Mouse (Mus musculus) limb, embryonic 15.5 days (tissue): ENCODE results near the gene H6pd. TPM values are rescaled to one million over a fixed set of nuclear protein-coding genes. Genes with fewer than 3 reads are reported as not detected.

ENCODE experiments used
- ATAC-seq: fragments of 200-750 bp; cut with Nextera tagmentation; 2 replicates; pipeline ENCODE4 v1.8.0; 2017; ENCODE audit warnings: low read depth, moderate TSS enrichment; ENCODE audit not compliant: insufficient number of reproducible peaks, low FRiP score, low TSS enrichment
- H3K27ac ChIP-seq: fragments of 300-500 bp; sonication (generic); 2 replicates; pipeline ENCODE4 v1.5.1; 2015; ENCODE audit warnings: moderate library complexity, mild to moderate bottlenecking, inconsistent platforms
- H3K27me3 ChIP-seq: fragments of 300-500 bp; sonication (generic); 2 replicates; pipeline ENCODE4 v1.6.1; 2015; ENCODE audit warnings: inconsistent platforms
- H3K36me3 ChIP-seq: fragments of 300-500 bp; sonication (generic); 2 replicates; pipeline ENCODE4 v1.6.1; 2015; ENCODE audit warnings: inconsistent platforms
- H3K4me1 ChIP-seq: fragments of 300-500 bp; sonication (generic); 2 replicates; pipeline ENCODE4 v1.6.1; 2015; ENCODE audit warnings: inconsistent platforms
- H3K4me2 ChIP-seq: fragments of 300-500 bp; sonication (generic); 2 replicates; pipeline ENCODE4 v1.6.1; 2015; ENCODE audit warnings: mild to moderate bottlenecking, inconsistent platforms
- H3K4me3 ChIP-seq: fragments of 300-500 bp; sonication (generic); 2 replicates; pipeline ENCODE4 v1.5.1; 2015; ENCODE audit warnings: mild to moderate bottlenecking, inconsistent platforms
- H3K9ac ChIP-seq: fragments of 300-500 bp; sonication (generic); 2 replicates; pipeline ENCODE4 v1.6.1; 2015; ENCODE audit warnings: inconsistent platforms
- H3K9me3 ChIP-seq: fragments of 300-500 bp; sonication (generic); 2 replicates; pipeline ENCODE4 v1.6.1; 2016; ENCODE audit warnings: inconsistent platforms
- WGBS: fragments of 180-500 bp; shearing (Covaris S2); methylation state at CpG from one replicate; pipeline ENCODE4 v1.1.7; 2015; 5-methylcytosine and 5-hydroxymethylcytosine counted together
- polyA plus RNA-seq: library from polyadenylated mRNA; unstranded; fragments of >200 nt; fragmentation: Nextera tagmentation; extraction: Ambion mirVana; gene quantifications from 2 replicates; pipeline ENCODE4 v1.2.1, GENCODE M21; 2015

H6pd gene
- polyA plus RNA-seq, 1 experiment from 2014 or later = 13.4 TPM

DNA sequence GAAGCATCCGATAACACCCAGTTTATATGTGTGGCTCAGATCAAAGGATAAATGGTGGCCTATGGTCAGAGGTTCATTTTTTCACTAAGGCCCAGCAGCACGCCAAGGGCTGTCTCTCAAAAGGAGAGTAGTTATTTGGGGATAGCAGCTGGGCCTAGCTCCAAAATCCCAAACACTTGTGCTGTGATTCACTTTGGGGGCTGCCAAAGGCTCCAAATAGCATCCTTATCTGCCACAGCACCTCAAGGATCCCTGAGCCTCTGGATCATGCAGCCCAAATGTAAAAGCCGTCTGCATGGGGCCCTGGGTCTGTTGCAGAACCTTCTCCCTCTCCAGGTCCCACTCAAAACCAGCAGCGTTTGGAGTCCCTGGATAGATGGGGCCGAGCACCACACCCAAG, 60.7 kb downstream of the H6pd start:
- Histone ChIP-seq H3K9ac (no peak overlapping the region), H3K4me1 (peaks cover 89% of the 10 kb centered on the region), H3K27me3 (no peaks in the 10 kb centered on the region; the same call in 1 of the 2 replicates), H3K27ac (no peak overlapping the region), H3K4me2 (no peak overlapping the region), H3K36me3 (no peaks in the 10 kb centered on the region), H3K4me3 (no peak overlapping the region), H3K9me3 (no peaks in the 10 kb centered on the region)
- WGBS = 70% methylated on average over 5 of the region's 5 CpGs
- ATAC-seq = no peak

DNA sequence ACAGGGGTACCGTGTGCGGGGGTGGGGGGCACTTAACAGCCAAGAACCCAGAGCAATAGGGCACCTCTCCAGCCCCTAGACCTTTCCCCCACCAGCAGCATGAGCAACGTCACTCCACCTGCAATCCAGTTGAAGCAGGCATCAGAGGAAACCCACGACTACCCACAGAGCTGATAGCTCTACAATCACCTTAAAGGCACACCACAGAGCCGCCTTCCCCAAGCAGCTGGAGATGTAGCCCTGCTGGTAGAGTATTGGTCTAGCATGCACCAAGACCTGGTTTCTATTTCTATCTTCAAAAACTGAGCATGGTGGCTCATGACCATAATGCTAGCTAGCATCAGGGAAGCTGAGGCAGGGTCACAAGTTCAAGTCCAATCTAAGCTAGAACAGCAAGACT, 61.4 kb downstream of the H6pd start:
- H3K27me3 ChIP-seq = no peaks in the 10 kb centered on the region; the same call in 1 of the 2 replicates
- 82% methylated on average over 5 of the region's 5 CpGs for WGBS
- H3K9ac ChIP-seq = no peak overlapping the region
- no peak overlapping the region for H3K27ac ChIP-seq
- ATAC-seq = no peak
- no peaks in the 10 kb centered on the region for H3K36me3 ChIP-seq
- no peak overlapping the region for H3K4me2 ChIP-seq
- peaks cover 89% of the 10 kb centered on the region for H3K4me1 ChIP-seq
- H3K4me3 ChIP-seq = no peak overlapping the region
- no peaks in the 10 kb centered on the region for H3K9me3 ChIP-seq

DNA sequence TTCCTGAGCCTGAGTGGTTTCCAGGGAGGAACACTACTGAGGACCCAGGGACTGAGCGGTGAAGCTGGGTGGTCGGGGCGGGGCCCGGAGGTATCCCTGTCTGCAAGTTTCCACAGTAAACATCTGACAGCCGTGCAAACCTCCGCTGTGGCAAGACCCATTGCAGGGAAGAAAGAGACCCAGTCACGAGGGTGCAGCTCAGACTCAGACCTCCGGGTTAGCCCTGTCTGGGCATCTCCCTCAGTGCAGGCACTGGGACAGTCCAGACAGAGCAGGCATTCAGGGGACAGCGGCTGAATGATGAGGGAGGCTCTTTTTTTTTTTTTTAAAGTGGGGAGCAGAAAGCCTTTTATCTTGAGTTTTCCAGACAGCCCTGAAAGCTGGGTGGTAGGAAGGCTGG, 63.6 kb downstream of the H6pd start:
- no peak overlapping the region for H3K4me3 ChIP-seq

DNA sequence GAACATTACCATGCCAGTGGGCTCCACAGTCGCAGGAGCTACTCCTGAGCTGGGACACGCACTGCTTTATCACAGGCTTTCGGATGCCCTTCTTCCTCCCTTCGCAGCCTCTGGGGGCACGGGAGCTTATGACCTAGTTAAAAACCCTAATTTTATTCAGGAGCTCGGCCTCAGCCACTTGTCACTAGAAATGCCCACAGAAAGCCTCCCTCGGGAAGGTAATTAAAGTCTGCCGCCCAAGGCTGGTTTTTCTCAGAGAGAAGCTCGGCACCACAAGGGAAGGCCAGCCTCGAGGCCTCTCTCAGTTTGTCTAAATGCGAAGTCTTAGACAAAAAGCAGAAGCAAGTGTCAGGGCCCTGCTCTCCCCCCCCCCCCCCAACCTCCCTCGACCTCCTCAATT, 64.6 kb downstream of the H6pd start:
- Histone ChIP-seq H3K9ac (no peak overlapping the region), H3K27ac (peak overlapping the region; percentile 30; the same call in 1 of the 2 replicates), H3K4me1 (peaks cover 95% of the 10 kb centered on the region), H3K9me3 (no peaks in the 10 kb centered on the region), H3K27me3 (no peaks in the 10 kb centered on the region; the same call in 1 of the 2 replicates), H3K4me3 (no peak overlapping the region), H3K36me3 (no peaks in the 10 kb centered on the region), H3K4me2 (no peak overlapping the region)
- no peak for ATAC-seq
- 38% methylated on average over 12 of the region's 12 CpGs for WGBS

More for the DNA sequence above, 63.6 kb downstream of the H6pd start:
- H3K27ac ChIP-seq = 0 out of 2 replicates have a peak overlapping the region, but pooled peaks have one; percentile 30
- H3K36me3 ChIP-seq = no peaks in the 10 kb centered on the region
- WGBS = 36% methylated on average over 9 of the region's 9 CpGs
- H3K9me3 ChIP-seq = no peaks in the 10 kb centered on the region
- ATAC-seq = no peak; the same call in 1 of the 2 replicates
- no peak overlapping the region for H3K4me2 ChIP-seq
- H3K4me1 ChIP-seq = peaks cover 96% of the 10 kb centered on the region
- no peak overlapping the region for H3K9ac ChIP-seq
- H3K27me3 ChIP-seq = no peaks in the 10 kb centered on the region; the same call in 1 of the 2 replicates

DNA sequence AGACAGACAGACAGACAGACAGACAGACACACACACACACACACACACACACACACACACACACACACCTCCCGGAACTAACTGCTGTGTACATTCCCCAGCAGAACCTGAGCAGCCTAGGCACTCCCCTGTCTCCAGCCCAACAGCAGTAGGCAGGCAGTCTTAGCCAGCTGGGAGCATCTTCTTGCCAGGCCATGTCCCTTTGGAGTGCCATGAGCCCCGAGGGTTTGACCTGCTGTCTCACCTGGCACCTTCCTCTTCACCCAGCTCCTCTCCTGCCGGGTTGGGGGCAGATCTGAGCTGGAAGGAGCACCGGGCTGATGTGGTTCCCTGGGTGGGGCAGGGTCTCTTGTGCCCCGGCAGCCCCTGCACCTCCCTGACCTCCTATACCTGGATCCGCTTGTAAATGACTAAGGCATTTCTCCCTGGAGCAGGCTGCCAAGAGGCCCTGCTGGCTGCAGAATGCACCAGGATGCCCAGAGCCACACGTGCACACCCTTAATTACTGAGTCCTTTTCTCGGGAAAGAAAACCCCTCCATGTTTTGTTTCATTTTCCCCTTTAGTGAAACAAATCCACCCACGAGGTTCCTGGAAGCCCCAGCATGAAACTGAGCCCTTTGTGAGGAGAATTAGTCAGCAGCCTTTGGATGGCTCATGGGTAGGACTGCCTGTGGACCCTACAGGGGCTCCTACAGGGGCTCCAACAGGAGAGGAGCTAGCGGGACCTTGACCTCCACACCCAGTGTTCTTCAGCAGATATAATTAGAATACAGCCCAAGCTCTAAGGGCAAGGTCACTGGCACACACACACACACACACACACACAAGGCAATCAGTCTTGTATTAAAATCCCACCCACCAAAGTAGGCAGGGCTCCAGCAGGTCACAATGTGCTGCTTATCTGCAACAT, 65.7 kb downstream of the H6pd start:
- no peak for ATAC-seq
- H3K9ac ChIP-seq = no peak overlapping the region
- no peak overlapping the region for H3K4me2 ChIP-seq
- H3K4me1 ChIP-seq = peaks cover 94% of the 10 kb centered on the region
- no peaks in the 10 kb centered on the region for H3K36me3 ChIP-seq
- 31% methylated on average over 10 of the region's 10 CpGs for WGBS
- no peak overlapping the region for H3K4me3 ChIP-seq
- no peaks in the 10 kb centered on the region; the same call in 1 of the 2 replicates for H3K27me3 ChIP-seq
- H3K27ac ChIP-seq = no peak overlapping the region
- H3K9me3 ChIP-seq = no peaks in the 10 kb centered on the region

DNA sequence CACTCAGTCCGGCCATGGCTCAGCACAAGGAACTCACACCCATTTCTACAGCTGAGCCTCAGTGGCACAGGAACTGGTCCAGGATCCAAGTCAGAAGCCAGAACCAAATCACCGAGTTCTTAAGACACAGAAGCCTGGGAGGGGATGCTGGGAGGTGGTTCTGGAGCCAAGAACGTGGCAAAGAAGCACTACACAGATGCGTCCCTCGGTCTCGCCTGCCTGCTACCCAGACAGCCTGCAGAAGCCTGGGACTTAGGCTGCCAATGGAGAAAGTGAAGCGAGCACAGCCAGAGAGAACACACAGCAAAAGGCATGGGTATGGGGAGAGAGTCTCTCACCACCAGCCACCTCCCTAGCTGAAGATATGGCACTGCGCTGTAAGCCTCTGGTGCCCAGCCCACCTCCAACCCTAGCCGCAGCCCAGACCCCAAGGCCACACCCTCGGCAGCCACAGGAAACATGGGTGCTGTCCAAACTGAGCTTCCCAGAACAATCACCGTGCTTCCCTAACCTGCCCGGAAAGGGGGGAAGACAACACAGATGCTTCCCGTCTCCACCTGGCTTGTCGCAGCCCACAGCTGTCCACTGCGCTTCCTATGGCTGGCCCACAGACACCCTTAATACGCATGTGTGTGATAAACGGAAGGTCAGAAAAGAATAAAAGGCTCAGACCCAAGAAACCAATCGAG, 67.6 kb downstream of the H6pd start:
- Histone ChIP-seq H3K4me1 (peaks cover 86% of the 10 kb centered on the region), H3K36me3 (no peaks in the 10 kb centered on the region), H3K9ac (no peak overlapping the region), H3K27ac (no peak overlapping the region), H3K9me3 (no peaks in the 10 kb centered on the region), H3K4me2 (no peak overlapping the region), H3K27me3 (no peaks in the 10 kb centered on the region), H3K4me3 (no peak overlapping the region)
- WGBS = 73% methylated on average over 18 of the region's 18 CpGs
- ATAC-seq = no peak

DNA sequence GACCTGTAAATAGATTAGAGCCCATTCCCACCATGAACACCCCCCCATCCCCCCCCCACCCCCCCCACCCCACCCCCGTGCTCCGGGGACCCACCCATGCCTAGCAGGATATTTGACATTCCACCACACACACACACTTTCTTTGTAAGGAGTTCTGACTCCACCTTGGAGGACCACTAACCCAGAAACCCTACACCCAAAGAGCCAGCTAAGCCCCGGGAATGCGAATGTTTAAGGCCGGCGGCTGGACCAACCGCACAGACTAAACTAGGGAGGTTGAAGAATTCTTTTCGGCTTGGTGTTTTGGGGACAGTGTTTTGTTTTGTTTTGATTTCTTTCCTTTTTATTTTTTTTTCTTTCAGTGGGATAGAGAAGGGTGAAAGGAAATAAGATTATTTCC, 70.1 kb downstream of the H6pd start:
- Histone ChIP-seq H3K4me2 (no peak overlapping the region), H3K36me3 (no peaks in the 10 kb centered on the region), H3K9me3 (no peaks in the 10 kb centered on the region), H3K27me3 (no peaks in the 10 kb centered on the region), H3K4me3 (no peak overlapping the region), H3K27ac (no peak overlapping the region), H3K9ac (no peak overlapping the region; the same call in 1 of the 2 replicates), H3K4me1 (peaks cover 61% of the 10 kb centered on the region)
- WGBS = 20% methylated on average over 8 of the region's 8 CpGs
- ATAC-seq = peak; percentile 15; the same call in 1 of the 2 replicates

DNA sequence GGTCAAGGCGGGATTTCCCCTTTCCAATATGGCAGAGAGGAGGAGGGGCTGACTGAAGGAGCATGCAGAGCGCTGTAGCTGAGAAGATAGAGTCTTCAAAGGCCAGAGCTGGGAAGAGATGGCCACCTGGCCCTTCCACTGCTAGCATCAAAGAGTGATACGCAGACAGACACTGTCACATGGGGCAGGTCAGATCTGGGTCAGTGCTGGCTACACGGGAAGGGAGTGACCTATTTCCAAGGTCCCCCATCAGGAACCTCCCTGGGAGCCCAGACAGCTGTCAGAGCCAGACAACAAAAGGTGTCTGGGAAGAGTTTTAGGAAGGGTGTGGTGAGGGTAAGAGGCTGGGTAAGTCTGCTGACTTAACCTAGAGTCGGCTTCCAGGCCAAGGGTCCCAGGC, 71.9 kb downstream of the H6pd start:
- H3K4me1 ChIP-seq = peaks cover 43% of the 10 kb centered on the region
- no peaks in the 10 kb centered on the region for H3K27me3 ChIP-seq
- H3K27ac ChIP-seq = no peak overlapping the region
- H3K9ac ChIP-seq = no peak overlapping the region
- no peaks in the 10 kb centered on the region for H3K36me3 ChIP-seq
- H3K4me3 ChIP-seq = no peak overlapping the region
- WGBS = 53% methylated on average over 5 of the region's 5 CpGs
- no peak overlapping the region for H3K4me2 ChIP-seq
- no peak for ATAC-seq
- H3K9me3 ChIP-seq = no peaks in the 10 kb centered on the region

DNA sequence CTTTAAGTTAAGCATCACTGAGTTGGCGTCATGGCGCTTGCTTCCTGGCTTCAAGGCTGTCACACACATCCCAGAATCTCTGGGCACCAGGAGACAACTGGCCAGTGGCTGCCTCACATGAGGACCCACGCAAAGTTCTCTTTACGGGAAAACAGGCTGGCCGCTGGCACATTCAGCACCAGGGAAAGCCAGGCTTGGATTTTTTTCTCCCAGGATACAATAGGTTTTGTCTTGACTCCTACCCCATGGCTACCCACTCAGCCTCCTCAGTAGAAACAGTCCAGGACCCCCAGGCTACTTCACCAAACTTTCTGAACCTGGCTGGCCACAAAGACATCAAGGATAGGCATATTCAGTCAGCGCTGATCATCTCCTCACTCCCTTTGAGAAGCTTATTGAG, 73.4 kb downstream of the H6pd start:
- Histone ChIP-seq H3K27me3 (no peaks in the 10 kb centered on the region), H3K4me2 (no peak overlapping the region), H3K4me3 (no peak overlapping the region), H3K9me3 (no peaks in the 10 kb centered on the region), H3K4me1 (peaks cover 31% of the 10 kb centered on the region), H3K9ac (no peak overlapping the region), H3K27ac (no peak overlapping the region), H3K36me3 (no peaks in the 10 kb centered on the region)
- WGBS = 80% methylated on average over 6 of the region's 6 CpGs
- ATAC-seq = no peak

DNA sequence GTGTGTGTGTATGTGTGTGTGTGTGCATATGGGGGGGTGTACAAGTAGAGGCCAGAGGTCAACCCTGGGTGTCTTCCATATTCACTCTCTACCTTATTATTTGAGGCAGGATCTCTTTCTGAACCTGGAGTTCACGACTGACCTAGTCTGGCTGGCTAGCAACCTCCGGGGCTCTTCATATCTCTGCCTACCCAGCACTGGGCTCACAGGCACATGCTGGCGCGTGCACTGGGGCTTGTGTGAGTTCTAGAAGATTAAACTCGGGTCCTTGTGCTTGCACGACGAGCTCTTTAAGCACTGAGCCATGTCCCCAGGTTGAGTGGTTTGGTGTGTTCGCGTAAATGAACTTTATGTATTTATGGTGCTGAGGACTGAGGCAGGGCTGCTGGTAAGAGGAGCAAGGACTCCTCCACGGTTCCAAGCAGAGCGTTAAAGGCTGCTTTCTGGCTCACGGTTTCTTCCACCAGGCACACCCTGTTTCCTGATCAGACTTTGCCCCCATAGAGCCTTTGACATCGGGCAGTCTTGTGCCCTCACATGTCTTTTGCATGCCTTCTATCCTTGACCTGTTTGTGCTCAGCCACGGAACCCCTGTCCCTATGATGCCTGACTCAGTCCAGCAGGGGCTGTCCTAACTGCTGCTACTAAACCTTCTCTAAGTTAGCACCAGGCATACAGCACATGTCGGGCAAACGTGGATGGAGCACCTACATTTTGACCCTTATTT, 75.1 kb downstream of the H6pd start:
- H3K9ac ChIP-seq = no peak overlapping the region
- H3K4me1 ChIP-seq = peaks cover 17% of the 10 kb centered on the region
- WGBS = 84% methylated on average over 16 of the region's 16 CpGs
- ATAC-seq = no peak
- no peaks in the 10 kb centered on the region for H3K9me3 ChIP-seq
- no peaks in the 10 kb centered on the region for H3K27me3 ChIP-seq
- no peak overlapping the region for H3K4me2 ChIP-seq
- H3K4me3 ChIP-seq = no peak overlapping the region
- H3K27ac ChIP-seq = no peak overlapping the region
- no peaks in the 10 kb centered on the region for H3K36me3 ChIP-seq

DNA sequence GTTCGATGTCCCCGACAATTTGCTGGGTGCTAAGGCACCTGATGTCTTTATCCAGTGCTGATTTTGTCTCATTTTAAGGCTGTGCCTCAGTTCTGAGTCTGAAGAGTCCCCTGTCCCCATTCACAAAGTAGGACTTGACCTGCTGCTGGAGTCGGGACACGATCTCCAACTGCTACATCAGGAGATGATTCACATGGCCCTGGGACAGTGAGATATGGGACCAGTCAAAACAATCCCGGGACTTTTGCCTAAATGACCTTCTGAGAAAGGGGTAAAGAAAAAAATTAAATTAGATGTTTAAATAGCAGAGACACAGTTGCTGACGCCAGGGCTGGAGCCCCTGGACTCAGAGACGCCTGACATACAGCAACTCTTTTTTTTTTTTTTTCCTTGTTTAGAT, 75.8 kb downstream of the H6pd start:
- no peak for ATAC-seq
- Histone ChIP-seq H3K36me3 (no peaks in the 10 kb centered on the region), H3K4me2 (no peak overlapping the region), H3K27me3 (no peaks in the 10 kb centered on the region), H3K4me1 (peaks cover 11% of the 10 kb centered on the region), H3K9me3 (no peaks in the 10 kb centered on the region), H3K9ac (no peak overlapping the region), H3K4me3 (no peak overlapping the region), H3K27ac (no peak overlapping the region)
- WGBS = 90% methylated on average over 7 of the region's 7 CpGs
